Mouse (Mus musculus) liver, adult 2 months (tissue): ENCODE results near the gene Pygo2. TPM values are rescaled to one million over a fixed set of nuclear protein-coding genes. Genes with fewer than 3 reads are reported as not detected.

Source experiments
- DNase-seq: peaks from one replicate; pipeline ENCODE4 v3.0.0-alpha.2; 2011; ENCODE audit warnings: low read depth, low spot score; ENCODE audit errors: extremely low read depth
- H3K27ac ChIP-seq: fragments of 200-500 bp; replicated peaks from 2 replicates; pipeline ENCODE4 v1.5.1; 2012; ENCODE audit warnings: low read depth, mild to moderate bottlenecking, control low read depth, inconsistent platforms, low read length; ENCODE audit not compliant: insufficient read depth
- H3K27me3 ChIP-seq: fragments of 200-500 bp; 2 replicates; pipeline ENCODE4 v1.6.1; 2012; ENCODE audit warnings: mild to moderate bottlenecking, moderate library complexity, low read length, inconsistent platforms; ENCODE audit not compliant: control insufficient read depth, insufficient read depth
- H3K36me3 ChIP-seq: fragments of 200-500 bp; 2 replicates; pipeline ENCODE4 v1.6.1; 2012; ENCODE audit warnings: low read length, inconsistent platforms; ENCODE audit not compliant: control insufficient read depth, insufficient read depth
- H3K4me1 ChIP-seq: fragments of 200-500 bp; 2 replicates; pipeline ENCODE4 v1.6.1; 2011; ENCODE audit warnings: low read length; ENCODE audit not compliant: control insufficient read depth, insufficient read depth
- H3K4me3 ChIP-seq: fragments of 200-500 bp; 2 replicates; pipeline ENCODE4 v1.5.1; 2011; ENCODE audit warnings: low read depth, mild to moderate bottlenecking, control low read depth, low read length, moderate library complexity; ENCODE audit not compliant: insufficient read depth
- H3K79me2 ChIP-seq: fragments of 200-500 bp; 2 replicates; pipeline ENCODE4 v1.6.1; 2012; ENCODE audit warnings: inconsistent platforms, mild to moderate bottlenecking, low read length, moderate library complexity; ENCODE audit not compliant: control insufficient read depth, insufficient read depth
- H3K9ac ChIP-seq: fragments of 200-500 bp; 2 replicates; pipeline ENCODE4 v1.6.1; 2012; ENCODE audit warnings: low read depth, mild to moderate bottlenecking, control low read depth, inconsistent platforms, low read length
- CTCF ChIP-seq: fragments of 200-500 bp; IDR thresholded peaks from 2 replicates; pipeline ENCODE4 v1.5.1; 2011; ENCODE audit warnings: low read depth, low read length, control low read depth
- POLR2A ChIP-seq: fragments of 200-500 bp; IDR thresholded peaks from 2 replicates; pipeline ENCODE4 v1.6.1; 2011; ENCODE audit warnings: low read length, control low read depth; ENCODE audit not compliant: insufficient read depth; ENCODE audit errors: extremely low read depth
- WGBS: fragments of 180-500 bp; shearing (Covaris S2); methylation state at CpG from one replicate; pipeline ENCODE4 v1.1.7; 2018; 5-methylcytosine and 5-hydroxymethylcytosine counted together
- polyA plus RNA-seq: library from polyadenylated mRNA; depleted of rRNA; stranded (reverse); fragments of >200 nt; gene quantifications from 2 replicates; pipeline ENCODE4 v1.2.3, GENCODE M21; 2012
- total RNA-seq: library from RNA; depleted of rRNA; stranded (reverse); fragments of >200 nt; gene quantifications from 2 replicates; pipeline ENCODE4 v1.2.3, GENCODE M21; 2014

Gene Pygo2
- total and polyA plus RNA-seq, 2 experiments = 4.4 to 26.5 TPM

DNA sequence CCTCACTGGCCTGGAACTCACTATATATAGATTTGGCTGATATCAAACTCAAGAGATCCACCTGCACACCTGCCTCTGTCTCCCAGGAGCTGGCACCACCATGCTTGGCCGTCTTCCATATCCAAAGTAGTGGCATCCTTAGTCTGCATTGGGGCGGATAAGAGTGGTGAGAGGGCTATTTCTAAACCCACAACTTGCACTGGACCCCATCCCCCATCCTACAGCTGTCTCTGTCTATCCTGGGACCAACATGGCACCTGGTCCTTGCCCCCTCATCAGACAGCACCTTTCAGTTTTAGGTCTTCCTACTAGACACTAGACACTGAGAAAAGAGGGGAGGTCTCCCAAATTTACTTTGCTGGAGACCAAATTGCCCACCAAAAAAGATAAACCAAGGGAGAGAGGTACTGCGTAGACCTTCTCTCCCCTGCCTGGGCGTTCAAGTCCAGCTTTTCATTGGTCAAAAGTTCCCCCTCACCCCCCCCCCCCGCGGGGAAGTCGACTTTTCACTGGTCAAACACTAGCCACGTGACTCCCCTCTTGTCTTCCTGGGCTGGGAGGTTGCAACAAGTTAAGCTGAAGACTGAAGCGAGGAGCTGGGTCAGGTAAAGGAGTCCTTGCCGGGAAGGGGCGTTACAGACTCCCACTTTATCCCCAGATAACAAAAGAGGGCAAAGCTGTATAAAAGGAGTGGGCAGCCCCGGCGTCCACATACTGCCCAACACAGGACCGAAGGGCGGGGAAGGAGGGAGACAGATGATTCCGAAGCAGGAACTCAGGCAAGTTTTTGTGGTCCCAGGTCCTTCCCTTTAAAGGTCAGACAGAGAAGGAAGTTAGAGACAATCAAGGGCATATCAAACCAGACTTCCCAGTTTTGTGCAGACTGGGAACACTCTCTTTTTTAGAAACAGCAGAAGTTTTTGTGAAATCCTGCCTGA, 6.4 kb downstream of the Pygo2 start, which contains the start of gene Pbxip1:
Gene Pbxip1, plus strand, starts transcription at position 531 of the 938 bp plus-strand sequence.
- peaks cover 6% of the 10 kb centered on the region; the same call in 1 of the 2 replicates for H3K36me3 ChIP-seq
- peak within 1 kb of the TSS; percentile 71 for H3K9ac ChIP-seq
- DNase-seq = peak; percentile 73
- no peak for TF ChIP-seq CTCF
- no peak for TF ChIP-seq POLR2A
- H3K27ac ChIP-seq = 0 out of 2 replicates have a peak within 1 kb of the TSS, but pooled peaks have one; percentile 15
- H3K4me3 ChIP-seq = peak within 1 kb of the TSS; percentile 43
- H3K27me3 ChIP-seq = no peaks in the 10 kb centered on the region
- 9% methylated on average over 16 of the region's 16 CpGs for WGBS
- no peaks in the 10 kb centered on the region for H3K79me2 ChIP-seq
- peaks cover 1% of the 10 kb centered on the region for H3K4me1 ChIP-seq

DNA sequence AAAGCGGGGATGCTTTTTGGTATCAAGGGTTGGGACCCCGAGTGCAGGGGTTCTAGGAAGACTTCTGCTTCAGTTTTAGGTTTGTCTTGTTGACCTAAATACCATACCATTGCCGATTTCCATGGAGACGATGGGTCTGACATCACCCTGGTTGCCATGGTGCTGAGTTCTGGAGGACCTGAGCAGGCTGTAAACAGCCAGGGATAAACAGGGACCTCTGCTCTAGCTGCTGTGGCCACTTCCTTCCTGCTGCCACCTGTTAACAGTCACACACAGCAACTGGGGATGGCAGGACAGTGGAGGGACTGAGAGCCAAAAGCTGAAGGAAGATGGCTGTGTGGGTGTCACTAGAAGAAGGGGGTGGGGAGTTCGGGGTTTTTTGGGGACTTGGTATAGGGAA, 7.3 kb downstream of the Pygo2 start:
- Histone ChIP-seq H3K4me1 (peaks cover 1% of the 10 kb centered on the region), H3K4me3 (no peak overlapping the region), H3K36me3 (peaks cover 6% of the 10 kb centered on the region; the same call in 1 of the 2 replicates), H3K27me3 (no peaks in the 10 kb centered on the region), H3K9ac (peak overlapping the region; percentile 13; the same call in 1 of the 2 replicates), H3K27ac (no peak overlapping the region), H3K79me2 (no peaks in the 10 kb centered on the region)
- no peak for DNase-seq
- WGBS = 46% methylated on average over 5 of the region's 5 CpGs
- TF ChIP-seq POLR2A (no peak), CTCF (no peak)

DNA sequence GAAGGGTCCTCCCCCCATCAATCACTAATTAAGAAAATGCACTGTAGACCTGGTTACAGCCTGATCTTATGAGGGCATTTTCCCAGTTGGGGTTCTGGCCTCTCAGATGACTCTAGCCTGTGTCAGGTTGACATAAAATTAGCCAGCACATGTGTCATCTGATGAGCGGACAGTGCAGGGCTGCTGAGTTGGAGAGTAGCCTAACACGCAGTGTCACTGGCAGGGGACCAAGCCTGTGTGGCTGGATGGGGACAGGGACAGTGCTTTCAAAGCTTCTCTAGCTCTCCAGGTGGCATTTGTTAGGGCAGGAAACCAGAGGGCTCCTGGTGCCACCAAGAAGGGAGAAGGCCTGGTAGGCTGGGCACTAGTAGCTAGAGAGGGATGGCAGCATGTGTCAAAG, 10.7 kb downstream of the Pygo2 start:
- no peaks in the 10 kb centered on the region for H3K27me3 ChIP-seq
- H3K4me1 ChIP-seq = peaks cover 1% of the 10 kb centered on the region
- DNase-seq = no peak
- no peaks in the 10 kb centered on the region for H3K36me3 ChIP-seq
- 86% methylated on average over 2 of the region's 2 CpGs for WGBS
- TF ChIP-seq CTCF (no peak), POLR2A (no peak)
- no peak overlapping the region for H3K9ac ChIP-seq
- H3K27ac ChIP-seq = no peak overlapping the region
- H3K4me3 ChIP-seq = no peak overlapping the region
- H3K79me2 ChIP-seq = no peaks in the 10 kb centered on the region

GRCm38 (mm10) chr3:89448720-89449537, 18.9 kb downstream of the Pygo2 start:
- 67% methylated on average over 13 of the region's 13 CpGs for WGBS
- H3K79me2 ChIP-seq = no peaks in the 10 kb centered on the region
- H3K4me3 ChIP-seq = no peak overlapping the region
- H3K27ac ChIP-seq = no peak overlapping the region
- H3K9ac ChIP-seq = no peak overlapping the region
- no peaks in the 10 kb centered on the region for H3K36me3 ChIP-seq
- H3K27me3 ChIP-seq = no peaks in the 10 kb centered on the region
- no peaks in the 10 kb centered on the region for H3K4me1 ChIP-seq
- DNase-seq = peak; percentile 15
- TF ChIP-seq CTCF = no peak
- TF ChIP-seq POLR2A = no peak

- H3K79me2 ChIP-seq = no peaks in the 10 kb centered on the region
- DNase-seq = peak; percentile 73
- no peaks in the 10 kb centered on the region for H3K27me3 ChIP-seq
- 24% methylated on average over 7 of the region's 7 CpGs for WGBS
- no peaks in the 10 kb centered on the region for H3K36me3 ChIP-seq
- H3K9ac ChIP-seq = no peak overlapping the region
- TF ChIP-seq POLR2A (no peak), CTCF (peak; percentile 95)
- H3K4me1 ChIP-seq = no peaks in the 10 kb centered on the region
- no peak overlapping the region for H3K27ac ChIP-seq
- no peak overlapping the region for H3K4me3 ChIP-seq
Observed at GRCm38 (mm10) chr3:89449541-89449940, 19.5 kb downstream of the Pygo2 start.

DNA sequence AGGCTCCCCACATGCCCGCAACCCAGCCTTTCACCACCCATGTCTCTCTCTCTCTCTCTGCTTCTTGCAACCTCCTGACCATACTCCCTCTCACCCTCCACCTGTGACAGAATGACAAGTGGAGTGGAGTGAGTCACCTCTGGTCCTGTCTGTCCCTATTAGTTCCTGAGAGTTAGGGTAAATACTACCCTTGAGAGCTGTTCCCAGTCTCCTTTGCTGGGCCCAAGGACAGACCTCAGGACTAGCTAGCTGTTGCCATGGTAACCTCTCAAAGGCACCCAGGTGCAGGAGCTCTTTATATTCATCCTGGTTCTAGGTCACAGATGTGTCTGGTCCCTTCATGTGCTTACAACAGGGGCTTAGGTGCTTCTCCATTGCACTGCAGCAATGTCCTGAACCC, 21.9 kb downstream of the Pygo2 start:
- H3K4me1 ChIP-seq = peaks cover 1% of the 10 kb centered on the region; the same call in 1 of the 2 replicates
- no peak overlapping the region for H3K4me3 ChIP-seq
- H3K36me3 ChIP-seq = no peaks in the 10 kb centered on the region
- no peaks in the 10 kb centered on the region for H3K79me2 ChIP-seq
- 92% methylated on average over 1 of the region's 1 CpGs for WGBS
- no peak overlapping the region for H3K27ac ChIP-seq
- TF ChIP-seq CTCF (no peak), POLR2A (no peak)
- H3K27me3 ChIP-seq = no peaks in the 10 kb centered on the region
- DNase-seq = no peak
- H3K9ac ChIP-seq = no peak overlapping the region
